ENCODE assay signal across 7 mouse cellular contexts in the genomic region with DNA sequence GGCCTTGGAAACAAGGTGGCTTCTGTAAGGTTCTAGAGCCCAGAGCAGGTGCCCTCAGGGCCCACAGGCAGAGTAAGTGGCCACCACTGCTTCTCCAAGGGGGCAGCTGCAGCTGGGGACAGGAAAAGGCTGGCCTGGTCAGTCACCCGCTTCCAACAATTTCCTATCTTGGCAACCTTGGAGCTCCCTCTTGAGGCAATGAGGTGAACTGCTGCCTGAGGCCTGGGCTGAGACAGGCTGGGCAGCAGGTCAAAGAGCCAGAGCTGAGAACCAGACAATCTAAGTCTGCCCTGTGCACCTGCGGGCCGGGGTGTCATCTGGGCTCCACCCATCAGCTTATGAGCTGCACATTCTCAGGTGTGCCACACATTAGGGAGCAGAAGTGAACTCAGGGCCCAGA. TPM values are rescaled to one million over a fixed set of nuclear protein-coding genes. Genes with fewer than 3 reads are reported as not detected.
DNase-seq lines count a peak whose midpoint lies in the region; ATAC-seq lines count a peak whose summit lies in the region.

No protein-coding gene starts in this region.

- DNase-seq in T-cell, adult 2 months (ENCODE audit: low spot score), result peak; percentile 43
- DNase-seq in cerebellum, adult 11-12 months, result peak; percentile 67
- DNase-seq in frontal cortex, postnatal 25 days (ENCODE audit: low spot score in 2 of 2), result peak; percentile 75 to 77
- DNase-seq in hindlimb bud, embryonic 11.5 days (ENCODE audit: extremely low spot score, low read depth, low spot score), result peak; percentile 61
- peak; percentile 78 to 85 for DNase-seq in left cerebral cortex, adult 18-20 months (ENCODE audit: low spot score in 2 of 2)
- DNase-seq in spleen, adult 18-20 months, result peak; percentile 56 to 78

- peak; percentile 79 for ATAC-seq in megakaryocyte progenitor cell, adult 5-6 weeks (replicated peaks; ENCODE audit: poor library complexity)

RNA-seq across cellular contexts. Expression of a gene that starts 3.5 kb away (rescaled TPM):
- 10 to 100 TPM; 26.6 to 28.4 TPM for total RNA-seq in left cerebral cortex, adult 18-20 months (2021)
- total RNA-seq in megakaryocyte progenitor cell, adult 5-6 weeks (2015), result 10.6 and 11.9 TPM in 2 replicates
- 10.8 and 13.9 TPM in 2 replicates for total RNA-seq in megakaryocyte progenitor cell, adult 5-6 weeks (2017)

RNA-seq across cellular contexts. Expression of a gene that starts 18.7 kb away (rescaled TPM):
- total RNA-seq in left cerebral cortex, adult 18-20 months (2021), result not detected
- not detected in 2 replicates for total RNA-seq in megakaryocyte progenitor cell, adult 5-6 weeks (2015)
- total RNA-seq in megakaryocyte progenitor cell, adult 5-6 weeks (2017), result not detected in 2 replicates

RNA-seq across cellular contexts. Expression of a gene that starts 37.0 kb away (rescaled TPM):
- total RNA-seq in left cerebral cortex, adult 18-20 months (2021), result 10 to 100 TPM; 26.0 to 26.5 TPM
- 15.8 and 17.1 TPM in 2 replicates for total RNA-seq in megakaryocyte progenitor cell, adult 5-6 weeks (2015)
- 16.9 and 19.7 TPM in 2 replicates for total RNA-seq in megakaryocyte progenitor cell, adult 5-6 weeks (2017)

RNA-seq across cellular contexts. Expression of a gene that starts 49.8 kb away (rescaled TPM):
- total RNA-seq in left cerebral cortex, adult 18-20 months (2021), result under 1 TPM; 0.07 to 0.12 TPM
- not detected in 2 replicates for total RNA-seq in megakaryocyte progenitor cell, adult 5-6 weeks (2015)
- not detected in 2 replicates for total RNA-seq in megakaryocyte progenitor cell, adult 5-6 weeks (2017)

RNA-seq across cellular contexts. Expression of a gene that starts 54.3 kb away (rescaled TPM):
- 100 to 1,000 TPM; 449 to 459 TPM for total RNA-seq in left cerebral cortex, adult 18-20 months (2021)
- total RNA-seq in megakaryocyte progenitor cell, adult 5-6 weeks (2015), result 3,721 and 3,879 TPM in 2 replicates
- total RNA-seq in megakaryocyte progenitor cell, adult 5-6 weeks (2017), result 5,290 and 6,669 TPM in 2 replicates

Comparison
In these comparisons a context has a peak if more than half of its experiments do, and no peak if none do; other contexts are left out.
1. Peak in every context shown above with its lines: DNase-seq and ATAC-seq.